Mouse (Mus musculus): ENCODE data around the gene Phf5a.

The Phf5a gene

GRCm38 (mm10) chr15:81846755-81847154 lies 25.0 kb downstream of the Phf5a start:
- ChIA-PET CTCF (interaction anchor here (0.5 to 5.4 kb wide), 9 partner anchors 10 to 212 kb away, joined by 3 to 43 read pairs (median 5); partner anchors contain the start of gene 4930407I10Rik (in 1 of the 4)), POLR2A (interaction anchor here in 3 of 4 experiments (0.5 to 11.6 kb wide), 17 partner anchors 10 to 371 kb away, joined by 3 to 212 read pairs (median 6); partner anchors contain the start of genes Aco2 (in 2 of the 3), Phf5a (in 2 of the 3), Tob2 (in 2 of the 3) and Polr3h (in 1 of the 3))

- ChIA-PET CTCF (interaction anchor here in 3 of 4 experiments (0.6 to 5.4 kb wide), 6 partner anchors 9 to 27 kb away, joined by 3 to 43 read pairs (median 4); no protein-coding TSS in a partner anchor), POLR2A (interaction anchor here in 3 of 4 experiments (0.5 to 11.6 kb wide), 22 partner anchors 9 to 916 kb away, joined by 3 to 212 read pairs (median 6); partner anchors contain the start of genes Aco2 (in 2 of the 3), Phf5a (in 2 of the 3), Polr3h (in 2 of the 3) and Tob2 (in 2 of the 3))
These were observed 26.0 kb downstream of the Phf5a start for GRCm38 (mm10) chr15:81845724-81846123.

- POLR2A ChIA-PET = interaction anchor here (0.6 to 11.6 kb wide), 26 partner anchors 9 to 1245 kb away, joined by 3 to 212 read pairs (median 4); partner anchors contain the start of genes Aco2 (in 2 of the 4), Phf5a (in 2 of the 4), Tob2 (in 2 of the 4) and Polr3h (in 1 of the 4)
- CTCF ChIA-PET = interaction anchor here (0.6 to 5.4 kb wide), 10 partner anchors 8 to 135 kb away, joined by 3 to 43 read pairs (median 3); partner anchors contain the start of gene 1700029P11Rik (in 1 of the 4)
These were observed 26.6 kb downstream of the Phf5a start for GRCm38 (mm10) chr15:81845033-81845625.

GRCm38 (mm10) chr15:81842275-81842674 lies 29.4 kb downstream of the Phf5a start:
- CTCF ChIA-PET = interaction anchor here in 2 of 4 experiments (1.4 to 5.4 kb wide), 2 partner anchors 11 kb away, joined by 4 to 43 read pairs; no protein-coding TSS in a partner anchor
- POLR2A ChIA-PET = interaction anchor here in 2 of 4 experiments (0.6 to 11.6 kb wide), 3 partner anchors 15 to 58 kb away, joined by 4 to 212 read pairs (median 50); partner anchors contain the start of gene Tob2 (in 2 of the 2)

- CTCF ChIA-PET = interaction anchor here (0.5 to 2.7 kb wide), 7 partner anchors 8 to 1776 kb away, joined by 3 to 21 read pairs (median 6); no protein-coding TSS in a partner anchor
- POLR2A ChIA-PET = interaction anchor here in 3 of 4 experiments (0.6 to 6.3 kb wide), 19 partner anchors 8 to 176 kb away, joined by 3 to 55 read pairs (median 4); partner anchors contain the start of genes Tob2 (in 2 of the 3), Aco2 (in 1 of the 3) and Phf5a (in 1 of the 3)
These were observed 31.4 kb downstream of the Phf5a start for GRCm38 (mm10) chr15:81840306-81840705.

GRCm38 (mm10) chr15:81839634-81840033 lies 32.1 kb downstream of the Phf5a start:
- POLR2A ChIA-PET = interaction anchor here in 3 of 4 experiments (0.6 to 6.3 kb wide), 28 partner anchors 8 to 176 kb away, joined by 3 to 55 read pairs (median 4); partner anchors contain the start of genes Tob2 (in 2 of the 3), Aco2 (in 1 of the 3), Phf5a (in 1 of the 3) and Polr3h (in 1 of the 3)

GRCm38 (mm10) chr15:81838554-81839235 lies 33.0 kb downstream of the Phf5a start:
- ChIA-PET POLR2A (interaction anchor here in 3 of 4 experiments (0.6 to 6.3 kb wide), 22 partner anchors 8 to 121 kb away, joined by 3 to 55 read pairs (median 4); partner anchors contain the start of genes Aco2 (in 2 of the 3), Phf5a (in 2 of the 3), Polr3h (in 1 of the 3) and Tef (in 1 of the 3)), CTCF (interaction anchor here (0.6 to 2.7 kb wide), 8 partner anchors 7 to 1555 kb away, joined by 3 to 21 read pairs (median 5); no protein-coding TSS in a partner anchor)

More at GRCm38 (mm10) chr15:81839634-81840033, 32.1 kb downstream of the Phf5a start:
- CTCF ChIA-PET = interaction anchor here (0.8 to 2.7 kb wide), 9 partner anchors 8 to 65 kb away, joined by 3 to 21 read pairs (median 4); no protein-coding TSS in a partner anchor

GRCm38 (mm10) chr15:81836966-81837920 lies 34.5 kb downstream of the Phf5a start:
- ChIA-PET POLR2A (interaction anchor here (0.5 to 6.3 kb wide), 25 partner anchors 7 to 1494 kb away, joined by 3 to 55 read pairs (median 4); partner anchors contain the start of genes Tob2 (in 2 of the 4), Aco2 (in 1 of the 4), Phf5a (in 1 of the 4) and Polr3h (in 1 of the 4)), CTCF (interaction anchor here (0.6 to 2.4 kb wide), 10 partner anchors 7 to 926 kb away, joined by 3 to 10 read pairs (median 3); no protein-coding TSS in a partner anchor)

- ChIA-PET CTCF (interaction anchor here (0.6 to 2.4 kb wide), 11 partner anchors 8 to 1556 kb away, joined by 3 to 10 read pairs (median 4); no protein-coding TSS in a partner anchor), POLR2A (interaction anchor here in 3 of 4 experiments (0.7 to 6.3 kb wide), 28 partner anchors 8 to 124 kb away, joined by 3 to 55 read pairs (median 5); partner anchors contain the start of genes Polr3h (in 2 of the 3), Tob2 (in 2 of the 3), Aco2 (in 1 of the 3) and Phf5a (in 1 of the 3))
These were observed 35.4 kb downstream of the Phf5a start for GRCm38 (mm10) chr15:81836124-81836821.

GRCm38 (mm10) chr15:81835007-81835880 lies 36.5 kb downstream of the Phf5a start:
- ChIA-PET CTCF (interaction anchor here in 3 of 4 experiments (0.6 to 1.6 kb wide), 6 partner anchors 56 to 1555 kb away, joined by 3 to 5 read pairs (median 4); no protein-coding TSS in a partner anchor), POLR2A (interaction anchor here in 3 of 4 experiments (0.7 to 6.3 kb wide), 16 partner anchors 10 to 199 kb away, joined by 3 to 55 read pairs (median 5); partner anchors contain the start of genes Aco2 (in 2 of the 3), Phf5a (in 2 of the 3), Polr3h (in 1 of the 3) and Tob2 (in 1 of the 3))

GRCm38 (mm10) chr15:81834171-81834841 lies 37.4 kb downstream of the Phf5a start:
- ChIA-PET CTCF (interaction anchor here (0.5 to 2.1 kb wide), 12 partner anchors 11 to 453 kb away, joined by 3 to 8 read pairs (median 3); no protein-coding TSS in a partner anchor), POLR2A (interaction anchor here in 3 of 4 experiments (0.6 to 6.3 kb wide), 11 partner anchors 9 to 77 kb away, joined by 3 to 55 read pairs (median 8); partner anchors contain the start of genes Aco2 (in 1 of the 3), Phf5a (in 1 of the 3), Tef (in 1 of the 3) and Tob2 (in 1 of the 3))

- ChIA-PET POLR2A (interaction anchor here in 3 of 4 experiments (0.5 to 3.3 kb wide), 10 partner anchors 10 to 78 kb away, joined by 3 to 19 read pairs (median 6); partner anchors contain the start of genes Aco2 (in 1 of the 3), Phf5a (in 1 of the 3) and Tef (in 1 of the 3)), CTCF (interaction anchor here in 3 of 4 experiments (0.5 to 2.1 kb wide), 8 partner anchors 12 to 333 kb away, joined by 3 to 8 read pairs (median 3); no protein-coding TSS in a partner anchor)
These were observed 38.2 kb downstream of the Phf5a start for GRCm38 (mm10) chr15:81833481-81833880.

GRCm38 (mm10) chr15:81832219-81832618 lies 39.5 kb downstream of the Phf5a start:
- ChIA-PET CTCF (interaction anchor here (0.6 to 2.9 kb wide), 15 partner anchors 8 to 358 kb away, joined by 3 to 43 read pairs (median 11); partner anchors contain the start of gene Pmm1 (in 1 of the 4)), POLR2A (interaction anchor here (0.6 to 1.9 kb wide), 6 partner anchors 19 to 269 kb away, joined by 3 to 10 read pairs (median 5); partner anchors contain the start of gene Tef (in 1 of the 4))

Measured in embryonic stem cell, embryonic (primary cell).